Mouse (Mus musculus) urinary bladder, postnatal 0 days (tissue): ENCODE data around the gene Eif2ak1. TPM values are rescaled to one million over a fixed set of nuclear protein-coding genes. Genes with fewer than 3 reads are reported as not detected.

Experiments
- polyA plus RNA-seq: library from polyadenylated mRNA; unstranded; fragments of >200 nt; fragmentation: Nextera tagmentation; extraction: Ambion mirVana; gene quantifications from 2 replicates; pipeline ENCODE4 v1.2.1, GENCODE M21; 2015

Eif2ak1 gene
- 19.2 and 19.5 TPM in 2 replicates for polyA plus RNA-seq

DNA sequence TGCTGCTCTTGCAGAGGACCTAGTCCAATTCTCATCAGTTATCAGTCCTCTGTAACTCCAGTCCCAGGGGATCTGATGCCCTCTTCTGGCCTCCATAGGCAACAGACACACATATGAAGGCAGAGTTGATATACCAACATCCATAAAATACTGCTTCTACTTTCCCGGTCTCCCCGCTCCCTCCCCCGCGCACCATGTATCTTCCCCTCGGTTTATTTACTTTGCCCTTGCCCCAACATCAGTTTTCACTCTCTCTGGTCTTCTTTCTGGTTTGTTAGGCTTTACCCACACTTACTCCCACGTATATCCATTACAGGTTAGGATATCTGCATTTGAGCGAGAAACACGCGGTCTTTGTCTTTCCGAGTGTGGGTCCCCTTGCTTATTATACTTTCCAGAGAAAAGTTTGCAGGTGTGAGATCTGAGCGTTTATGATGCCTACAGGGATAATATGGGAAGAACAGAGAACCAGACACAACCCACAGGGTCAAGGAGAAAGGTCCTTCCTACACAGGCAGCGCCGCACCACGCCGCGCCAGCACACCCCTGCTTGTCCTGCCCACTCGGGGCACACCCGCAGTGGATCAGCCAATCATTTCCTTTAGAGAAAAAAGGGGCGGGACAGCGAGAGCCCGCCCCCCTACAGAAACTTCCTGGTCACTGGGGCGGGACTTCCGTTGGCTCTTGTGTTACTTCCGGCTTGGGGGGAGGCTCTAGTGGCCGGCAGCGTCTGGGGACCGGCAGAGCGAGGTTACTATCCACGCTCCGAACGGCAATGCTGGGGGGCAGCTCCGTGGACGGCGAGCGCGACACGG is at the start of gene Eif2ak1:
TSS of gene Eif2ak1 (plus strand) at position 673 of the 815 bp plus-strand sequence.

DNA sequence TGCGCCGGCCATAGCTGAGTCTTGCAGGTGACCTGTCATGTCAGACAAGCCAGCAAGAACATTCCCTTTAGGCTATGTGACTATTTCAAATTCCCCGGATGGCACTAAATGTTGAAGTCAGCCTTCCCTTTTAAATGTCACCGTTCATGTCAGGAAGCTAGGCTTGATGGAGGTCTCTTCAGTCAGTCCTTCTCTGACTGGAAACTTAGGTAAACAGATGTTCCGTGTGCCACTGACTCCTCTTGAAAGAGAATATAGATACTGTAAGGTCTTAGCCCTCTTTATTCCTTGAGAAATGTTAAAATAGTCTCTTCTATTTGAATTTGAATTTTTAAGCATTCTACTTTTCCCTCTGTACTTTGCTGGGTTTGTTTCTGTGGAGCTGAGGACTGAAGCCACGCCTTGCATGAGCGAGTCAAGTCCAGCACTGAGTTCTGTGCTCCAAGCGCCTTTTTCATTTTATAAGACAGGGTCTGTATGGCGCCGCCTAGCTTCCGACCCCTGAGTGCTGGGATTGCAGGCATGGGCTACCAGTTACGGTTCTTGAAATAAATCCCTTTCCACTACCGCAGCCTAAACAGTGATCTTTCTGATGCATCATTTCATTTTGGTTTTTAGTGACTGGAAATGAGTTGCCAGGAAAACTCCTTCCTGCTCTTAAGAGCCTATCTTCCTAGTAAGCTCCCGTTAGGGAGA is 80.2 kb downstream of the Eif2ak1 start, which contains the start of gene Ankrd61:
TSS of gene Ankrd61 (minus strand) at position 51 of the 696 bp plus-strand sequence.

DNA sequence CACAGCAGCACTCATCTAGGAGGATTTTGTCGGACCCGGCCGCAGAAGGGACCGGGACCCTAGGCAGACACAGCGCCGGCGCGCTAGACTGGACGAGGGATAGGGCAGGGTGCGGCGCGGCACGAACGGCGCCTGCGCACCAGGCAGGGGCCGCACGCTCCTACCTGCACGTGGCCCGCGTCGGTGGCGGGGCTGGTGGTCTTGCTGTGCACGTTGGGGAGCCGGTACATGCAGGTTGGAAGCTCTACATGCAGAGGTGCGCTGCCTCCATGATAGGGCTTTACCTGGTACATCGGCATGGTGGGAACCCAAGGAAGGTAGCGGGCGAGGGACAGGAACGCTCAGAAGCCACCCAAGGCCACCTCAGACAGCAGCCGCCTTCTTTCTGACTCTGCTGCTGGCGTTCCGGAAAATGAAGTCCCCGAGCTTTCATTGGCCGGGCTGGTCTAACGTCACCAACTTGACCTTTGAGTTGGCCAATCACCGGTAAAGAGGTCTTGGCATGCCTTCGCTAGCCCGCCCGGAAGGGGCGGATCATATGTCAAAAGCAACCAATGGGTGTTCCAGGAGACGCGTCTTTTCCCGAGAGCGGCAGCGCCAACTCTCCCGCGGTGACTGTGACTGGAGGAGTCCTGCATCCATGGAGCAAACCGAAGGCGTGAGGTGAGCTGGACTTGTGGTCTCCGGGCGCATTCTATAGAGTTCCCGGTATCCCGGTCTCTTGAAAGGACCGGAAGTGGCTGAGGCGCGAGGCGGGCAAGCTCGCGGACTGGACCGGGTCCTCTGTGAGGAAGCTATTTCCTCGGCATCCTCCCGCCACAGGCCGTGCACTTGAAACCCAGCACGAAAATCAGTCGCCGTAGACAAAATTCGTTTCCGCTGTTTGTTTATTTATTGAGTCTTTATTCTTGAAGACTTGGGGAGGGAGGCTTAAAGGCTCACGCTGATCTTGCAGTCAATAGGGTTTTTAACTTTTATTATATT is 92.1 kb downstream of the Eif2ak1 start, which contains the start of the genes Aimp2 and Pms2:
TSS of gene Aimp2 (minus strand) at position 431 of the 984 bp plus-strand sequence.
TSS of gene Pms2 (plus strand) at position 548 of the 984 bp plus-strand sequence.

DNA sequence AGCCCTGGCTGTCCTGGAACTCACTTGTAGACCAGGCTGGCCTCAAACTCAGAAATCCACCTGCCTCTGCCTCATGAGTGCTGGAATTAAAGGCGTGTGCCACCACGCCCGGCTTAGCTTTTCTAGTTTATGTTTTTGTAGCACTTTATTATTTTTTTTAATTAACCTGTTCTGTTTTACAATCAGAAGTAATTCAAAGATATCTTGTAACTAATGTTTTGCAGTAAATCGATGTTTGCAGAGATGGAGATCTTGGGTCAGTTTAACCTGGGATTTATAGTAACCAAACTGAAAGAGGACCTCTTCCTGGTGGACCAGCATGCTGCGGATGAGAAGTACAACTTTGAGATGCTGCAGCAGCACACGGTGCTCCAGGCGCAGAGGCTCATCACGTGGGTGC is 110.3 kb downstream of the Eif2ak1 start, which contains the start of gene Gm42421:
TSS of gene Gm42421 (plus strand) at position 301 of the 400 bp plus-strand sequence.

DNA sequence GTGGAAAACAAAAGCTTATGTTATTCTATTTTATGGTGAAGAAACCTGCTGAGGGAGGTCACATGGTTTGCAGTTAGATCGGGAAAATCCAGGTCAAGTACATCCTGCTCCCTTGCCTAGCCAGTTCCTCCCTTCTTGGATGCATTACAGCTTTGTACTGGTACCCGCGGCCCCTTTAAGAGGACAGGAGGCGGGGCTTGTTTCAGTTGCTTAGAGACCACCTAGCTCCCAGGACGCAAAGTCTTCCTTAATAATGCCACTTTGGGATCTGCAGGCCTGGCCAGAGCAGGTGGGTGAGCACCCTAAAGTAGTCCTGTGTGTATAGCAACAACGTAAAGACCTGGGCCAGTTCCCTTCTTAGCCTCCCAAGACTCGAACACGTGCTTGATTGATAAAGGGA is 115.2 kb downstream of the Eif2ak1 start, which contains the start of gene Rsph10b:
TSS of gene Rsph10b (plus strand) at position 205 of the 400 bp plus-strand sequence.

Other genes with a start within 250 kb of the Eif2ak1 start
- 48.6 and 52.4 TPM in 2 replicates for gene Cyth3, start 195.3 kb upstream of the Eif2ak1 start, polyA plus RNA-seq
- gene Usp42, start 85.5 kb upstream of the Eif2ak1 start, polyA plus RNA-seq: 6.3 and 6.9 TPM in 2 replicates
- gene Ankrd61, start 79.9 kb downstream of the Eif2ak1 start, polyA plus RNA-seq: 0.08 and 0.27 TPM in 2 replicates
- 79.5 and 83.0 TPM in 2 replicates for gene Aimp2, start 92.1 kb downstream of the Eif2ak1 start, polyA plus RNA-seq
- gene Pms2, start 92.2 kb downstream of the Eif2ak1 start, polyA plus RNA-seq: 10.0 and 11.9 TPM in 2 replicates
- 0.24 TPM in 1 of 2 replicates, not detected in the other for gene Gm42421, start 110.4 kb downstream of the Eif2ak1 start, polyA plus RNA-seq
- 0.19 and 0.52 TPM in 2 replicates for gene Rsph10b, start 115.2 kb downstream of the Eif2ak1 start, polyA plus RNA-seq
- gene Ccz1, start 197.1 kb downstream of the Eif2ak1 start, polyA plus RNA-seq: 47.3 and 52.5 TPM in 2 replicates
- not detected in 2 replicates for gene Ocm, start 208.9 kb downstream of the Eif2ak1 start, polyA plus RNA-seq